Mouse (Mus musculus): ENCODE results near the gene Cox19. TPM values are rescaled to one million over a fixed set of nuclear protein-coding genes. Genes with fewer than 3 reads are reported as not detected.
A peak's percentile ranks its signal among the peaks of the same experiment; 100 is the strongest.

The Cox19 gene
- total and polyA plus RNA-seq, 2 experiments from 2014 or later: 79.4 to 95.5 TPM

GRCm38 (mm10) chr5:139368638-139369320, 17.6 kb upstream of the Cox19 start:
- H3K9me3 ChIP-seq (ENCODE audit: low read length): no peaks in the 10 kb centered on the region
- WGBS: 86% methylated on average over 11 of the region's 11 CpGs
- TF ChIP-seq CTCF (IDR thresholded peaks at IDR 0.05): no peak
- H3K4me2 ChIP-seq (ENCODE audit: low read depth, low read length, poor library complexity, severe bottlenecking): no peak overlapping the region
- 0 out of 2 replicates have a peak, but pooled peaks cover 4% of the 10 kb centered on the region for H3K4me1 ChIP-seq (ENCODE audit: insufficient read depth, low read length)
- H3K36me3 ChIP-seq (ENCODE audit: insufficient read depth, low read length): no peaks in the 10 kb centered on the region
- no peak overlapping the region for H3K9ac ChIP-seq (replicated peaks; ENCODE audit: low read length, poor library complexity, severe bottlenecking)
- DNase-seq (ENCODE audit: low spot score) (no peak), ATAC-seq (ENCODE audit: low FRiP score) (no peak)
- no peaks in the 10 kb centered on the region for H3K27me3 ChIP-seq (ENCODE audit: insufficient read depth, low read length)
- H3K27ac ChIP-seq (ENCODE audit: low read depth, low read length): no peak overlapping the region
- H3K4me3 ChIP-seq (ENCODE audit: low read depth, low read length): no peak overlapping the region

GRCm38 (mm10) chr5:139367884-139368458, 16.8 kb upstream of the Cox19 start:
- no peak overlapping the region for H3K9ac ChIP-seq (replicated peaks; ENCODE audit: low read length, poor library complexity, severe bottlenecking)

GRCm38 (mm10) chr5:139366484-139366883, 15.3 kb upstream of the Cox19 start:
- H3K27me3 ChIP-seq (ENCODE audit: insufficient read depth, low read length): no peaks in the 10 kb centered on the region
- no peak overlapping the region for H3K4me3 ChIP-seq (ENCODE audit: low read depth, low read length)
- no peak for TF ChIP-seq CTCF (IDR thresholded peaks at IDR 0.05)
- peaks cover 8% of the 10 kb centered on the region; the same call in 1 of the 2 replicates for H3K36me3 ChIP-seq (ENCODE audit: insufficient read depth, low read length)
- H3K4me1 ChIP-seq (ENCODE audit: insufficient read depth, low read length): no peaks in the 10 kb centered on the region
- DNase-seq (ENCODE audit: low spot score) (no peak), ATAC-seq (ENCODE audit: low FRiP score) (no peak)
- H3K27ac ChIP-seq (ENCODE audit: low read depth, low read length): no peak overlapping the region
- H3K4me2 ChIP-seq (ENCODE audit: low read depth, low read length, poor library complexity, severe bottlenecking): no peak overlapping the region
- H3K9ac ChIP-seq (replicated peaks; ENCODE audit: low read length, poor library complexity, severe bottlenecking): no peak overlapping the region
- H3K9me3 ChIP-seq (ENCODE audit: low read length): no peaks in the 10 kb centered on the region
- WGBS: 72% methylated on average over 11 of the region's 11 CpGs

More at GRCm38 (mm10) chr5:139367884-139368458, 16.8 kb upstream of the Cox19 start:
- 92% methylated on average over 4 of the region's 4 CpGs for WGBS
- Histone ChIP-seq H3K4me2 (ENCODE audit: low read depth, low read length, poor library complexity, severe bottlenecking) (no peak overlapping the region), H3K27me3 (ENCODE audit: insufficient read depth, low read length) (no peaks in the 10 kb centered on the region), H3K4me3 (ENCODE audit: low read depth, low read length) (no peak overlapping the region), H3K36me3 (ENCODE audit: insufficient read depth, low read length) (0 out of 2 replicates have a peak, but pooled peaks cover under 1% of the 10 kb centered on the region), H3K4me1 (ENCODE audit: insufficient read depth, low read length) (0 out of 2 replicates have a peak, but pooled peaks cover 4% of the 10 kb centered on the region), H3K9me3 (ENCODE audit: low read length) (no peaks in the 10 kb centered on the region), H3K27ac (ENCODE audit: low read depth, low read length) (no peak overlapping the region)
- DNase-seq (ENCODE audit: low spot score) (no peak), ATAC-seq (ENCODE audit: low FRiP score) (no peak)
- no peak for TF ChIP-seq CTCF (IDR thresholded peaks at IDR 0.05)

GRCm38 (mm10) chr5:139365827-139366226, 14.6 kb upstream of the Cox19 start:
- Histone ChIP-seq H3K27me3 (ENCODE audit: insufficient read depth, low read length) (no peaks in the 10 kb centered on the region), H3K9ac (replicated peaks; ENCODE audit: low read length, poor library complexity, severe bottlenecking) (no peak overlapping the region), H3K36me3 (ENCODE audit: insufficient read depth, low read length) (peaks cover 8% of the 10 kb centered on the region; the same call in 1 of the 2 replicates), H3K4me3 (ENCODE audit: low read depth, low read length) (no peak overlapping the region), H3K27ac (ENCODE audit: low read depth, low read length) (no peak overlapping the region), H3K4me2 (ENCODE audit: low read depth, low read length, poor library complexity, severe bottlenecking) (no peak overlapping the region), H3K4me1 (ENCODE audit: insufficient read depth, low read length) (no peaks in the 10 kb centered on the region), H3K9me3 (ENCODE audit: low read length) (no peaks in the 10 kb centered on the region)
- no peak for DNase-seq (ENCODE audit: low spot score)
- ATAC-seq (ENCODE audit: low FRiP score): no peak
- TF ChIP-seq CTCF (IDR thresholded peaks at IDR 0.05): no peak
- 70% methylated on average over 1 of the region's 1 CpGs for WGBS

- peaks cover 15% of the 10 kb centered on the region; the same call in 1 of the 2 replicates for H3K36me3 ChIP-seq (ENCODE audit: insufficient read depth, low read length)
- peak; percentile 58 for DNase-seq (ENCODE audit: low spot score)
- no peak overlapping the region for H3K4me3 ChIP-seq (ENCODE audit: low read depth, low read length)
- WGBS: 39% methylated on average over 5 of the region's 5 CpGs
- no peaks in the 10 kb centered on the region for H3K4me1 ChIP-seq (ENCODE audit: insufficient read depth, low read length)
- no peak overlapping the region for H3K9ac ChIP-seq (replicated peaks; ENCODE audit: low read length, poor library complexity, severe bottlenecking)
- no peak for TF ChIP-seq CTCF (IDR thresholded peaks at IDR 0.05)
- peak; percentile 56; the same call in 1 of the 2 replicates for ATAC-seq (ENCODE audit: low FRiP score)
- H3K27me3 ChIP-seq (ENCODE audit: insufficient read depth, low read length): no peaks in the 10 kb centered on the region
- peak overlapping the region; percentile 52; the same call in 1 of the 2 replicates for H3K27ac ChIP-seq (ENCODE audit: low read depth, low read length)
- H3K9me3 ChIP-seq (ENCODE audit: low read length): no peaks in the 10 kb centered on the region
- H3K4me2 ChIP-seq (ENCODE audit: low read depth, low read length, poor library complexity, severe bottlenecking): no peak overlapping the region
Observed at GRCm38 (mm10) chr5:139364911-139365571, 13.8 kb upstream of the Cox19 start.

Data from midbrain, postnatal 0 days (tissue).